Mouse (Mus musculus) cortical plate, adult 2 months (tissue): ENCODE measurements at regions not wholly inside any gene's neighbourhood (a gene's known extent, or its start where the extent isn't known, plus 50 kb on each side); places are given as distances from the start of the nearest gene placed in this dataset.

Experiments used
- CTCF ChIP-seq: fragments of 200-500 bp; IDR thresholded peaks from 2 replicates; pipeline ENCODE4 v1.5.1; 2011; ENCODE audit warnings: mild to moderate bottlenecking, control low read depth, low read length; ENCODE audit not compliant: insufficient read depth; ENCODE audit errors: extremely low read depth
- POLR2A ChIP-seq: fragments of 200-500 bp; IDR thresholded peaks from 2 replicates; pipeline ENCODE4 v1.6.1; 2011; ENCODE audit warnings: mild to moderate bottlenecking, low read length, control low read depth; ENCODE audit not compliant: insufficient read depth; ENCODE audit errors: extremely low read depth

GRCm38 (mm10) chr1:167969985-167970384, 280.9 kb downstream of the Lmx1a start:
- no peak for TF ChIP-seq CTCF
- TF ChIP-seq POLR2A, result no peak
